Mouse (Mus musculus) G1E (cell line): ENCODE results near the gene Ccr6. TPM values are rescaled to one million over a fixed set of nuclear protein-coding genes. Genes with fewer than 3 reads are reported as not detected.

ENCODE experiments used
- ATAC-seq: 2 replicates; pipeline ENCODE4 v1.8.0; 2016; ENCODE audit warnings: mild to moderate bottlenecking; ENCODE audit not compliant: insufficient number of reproducible peaks, poor library complexity, low FRiP score, severe bottlenecking; ENCODE audit errors: extremely low read depth
- DNase-seq: peaks from one replicate; pipeline ENCODE4 v3.0.0; 2012; ENCODE audit warnings: low spot score
- H3K27me3 ChIP-seq: 2 replicates; pipeline ENCODE4 v1.6.1; 2012; ENCODE audit warnings: mild to moderate bottlenecking, low read length, inconsistent platforms; ENCODE audit not compliant: insufficient read depth
- H3K36me3 ChIP-seq: replicated peaks from 2 replicates; pipeline ENCODE3; 2012; ENCODE audit warnings: mild to moderate bottlenecking, inconsistent platforms
- H3K4me1 ChIP-seq: 2 replicates; pipeline ENCODE4 v1.6.1; 2012; ENCODE audit warnings: low read depth, low read length, inconsistent platforms, mixed read lengths; ENCODE audit not compliant: insufficient read depth
- H3K4me3 ChIP-seq: 2 replicates; pipeline ENCODE4 v1.5.1; 2012; ENCODE audit warnings: low read depth, mild to moderate bottlenecking, inconsistent platforms, low read length, moderate library complexity, mixed read lengths
- H3K9me3 ChIP-seq: replicated peaks from 2 replicates; pipeline ENCODE4 v1.6.1; 2012; ENCODE audit warnings: inconsistent platforms
- CTCF ChIP-seq: IDR thresholded peaks from 2 replicates; pipeline ENCODE4 v1.5.1; 2012; ENCODE audit warnings: low read depth, low read length, inconsistent platforms, mixed read lengths
- GATA1 ChIP-seq: IDR thresholded peaks from 2 replicates; pipeline ENCODE4 v1.6.1; 2012; ENCODE audit warnings: borderline replicate concordance, low read length, inconsistent platforms, mixed read lengths
- GATA2 ChIP-seq: IDR thresholded peaks from 2 replicates; pipeline ENCODE4 v1.6.1; 2012; ENCODE audit warnings: low read depth, low read length, inconsistent platforms, borderline replicate concordance
- POLR2AphosphoS5 ChIP-seq: IDR thresholded peaks from 2 replicates; pipeline ENCODE4 v1.6.1; 2012; ENCODE audit warnings: low read depth, low read length, inconsistent platforms; ENCODE audit not compliant: insufficient replicate concordance
- TAL1 ChIP-seq: conservative IDR thresholded peaks from 2 replicates; pipeline ENCODE4 v1.6.1; 2012; ENCODE audit warnings: low read depth, low read length, inconsistent platforms, mixed read lengths
- polyA plus RNA-seq: library from polyadenylated mRNA; stranded (reverse); fragments of >175 nt; gene quantifications from 2 replicates; pipeline ENCODE4 v1.2.3, GENCODE M21; 2012
- total RNA-seq, 2 experiments: library from RNA; stranded (forward) in 1 of 2; stranded (reverse) in 1 of 2; fragments of 200-1000 nt in 1 of 2; fragments of >200 nt in 1 of 2; fragmentation: Nextera tagmentation in 1 of 2; gene quantifications; 2 replicates each; pipeline ENCODE4 v1.2.3; 2014 to 2017

Ccr6 gene
- total and polyA plus RNA-seq, 3 experiments: not detected

DNA sequence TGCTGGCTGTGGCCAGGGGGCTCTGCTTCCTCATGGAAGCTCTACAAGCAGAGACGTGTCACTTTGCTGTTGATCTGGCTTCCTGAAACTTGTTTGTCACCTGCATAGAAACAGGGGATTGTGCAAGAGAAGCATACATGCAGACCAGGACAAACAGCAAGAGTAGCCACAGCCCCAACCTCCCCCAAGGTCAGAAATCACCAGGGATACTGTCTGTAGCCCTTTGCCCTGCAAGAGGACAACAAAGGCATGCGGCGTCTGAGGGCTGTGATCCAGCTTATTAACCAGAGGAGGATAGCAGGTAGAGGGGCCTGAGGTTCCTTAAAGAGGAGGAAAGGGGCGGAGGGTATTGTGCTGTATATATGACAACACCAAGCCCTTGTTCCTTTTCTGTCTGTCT lies 40.2 kb downstream of the Ccr6 start:
- Histone ChIP-seq H3K9me3 (no peaks in the 10 kb centered on the region), H3K36me3 (no peaks in the 10 kb centered on the region), H3K4me1 (0 out of 2 replicates have a peak, but pooled peaks cover 5% of the 10 kb centered on the region), H3K4me3 (no peak overlapping the region), H3K27me3 (peaks cover 42% of the 10 kb centered on the region)
- TF ChIP-seq GATA1: no peak
- TF ChIP-seq CTCF: no peak
- TF ChIP-seq TAL1: no peak
- no peak for TF ChIP-seq POLR2AphosphoS5
- no peak for TF ChIP-seq GATA2
- DNase-seq: no peak
- ATAC-seq: no peak

DNA sequence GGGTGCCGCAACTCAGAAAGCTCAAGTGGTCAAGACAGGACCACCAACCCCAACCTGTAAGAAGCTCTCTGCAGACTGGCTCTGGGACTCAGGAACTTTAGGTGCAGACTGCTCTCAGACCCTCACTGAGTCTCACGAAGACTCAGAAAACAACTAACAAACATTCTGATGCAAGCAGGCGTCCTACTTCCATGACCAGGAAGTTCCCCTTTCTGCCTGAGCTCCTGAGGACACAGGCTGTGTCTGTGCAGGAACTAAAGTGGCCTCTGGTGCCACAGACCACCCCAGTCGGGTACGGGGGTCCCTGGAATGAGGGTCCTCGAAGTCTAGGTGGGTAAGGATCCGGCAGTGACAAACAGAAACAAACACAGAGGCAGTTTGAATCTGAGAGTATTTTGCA lies 40.8 kb downstream of the Ccr6 start:
- no peak for ATAC-seq
- no peak overlapping the region for H3K4me3 ChIP-seq
- no peak for DNase-seq
- H3K27me3 ChIP-seq: peaks cover 38% of the 10 kb centered on the region
- no peaks in the 10 kb centered on the region for H3K9me3 ChIP-seq
- 0 out of 2 replicates have a peak, but pooled peaks cover 3% of the 10 kb centered on the region for H3K4me1 ChIP-seq
- no peaks in the 10 kb centered on the region for H3K36me3 ChIP-seq
- TF ChIP-seq POLR2AphosphoS5 (no peak), GATA1 (no peak), CTCF (no peak), TAL1 (no peak), GATA2 (no peak)

DNA sequence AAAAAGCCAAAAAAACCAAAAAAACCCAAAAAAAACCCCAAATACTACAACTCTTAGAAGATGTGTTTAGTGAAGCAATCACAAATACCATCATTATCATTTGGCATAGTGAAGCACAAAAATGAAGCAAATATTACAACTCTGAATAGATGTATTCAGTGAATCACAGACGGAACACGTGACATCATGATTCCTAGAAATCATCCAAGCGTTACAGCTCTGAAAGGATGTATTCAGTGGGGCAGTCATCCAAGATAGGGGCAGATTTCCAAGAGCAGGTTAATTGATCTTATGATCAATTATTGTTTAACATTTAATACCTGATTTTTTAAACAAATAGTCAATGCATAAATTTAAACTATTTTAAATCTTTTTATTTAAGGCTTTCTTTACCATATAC lies 41.4 kb downstream of the Ccr6 start:
- Histone ChIP-seq H3K36me3 (no peaks in the 10 kb centered on the region), H3K4me3 (no peak overlapping the region), H3K9me3 (no peaks in the 10 kb centered on the region), H3K4me1 (0 out of 2 replicates have a peak, but pooled peaks cover 5% of the 10 kb centered on the region), H3K27me3 (peaks cover 32% of the 10 kb centered on the region)
- TF ChIP-seq POLR2AphosphoS5 (no peak), TAL1 (no peak), GATA1 (no peak), GATA2 (no peak), CTCF (no peak)
- no peak for DNase-seq
- ATAC-seq: no peak

DNA sequence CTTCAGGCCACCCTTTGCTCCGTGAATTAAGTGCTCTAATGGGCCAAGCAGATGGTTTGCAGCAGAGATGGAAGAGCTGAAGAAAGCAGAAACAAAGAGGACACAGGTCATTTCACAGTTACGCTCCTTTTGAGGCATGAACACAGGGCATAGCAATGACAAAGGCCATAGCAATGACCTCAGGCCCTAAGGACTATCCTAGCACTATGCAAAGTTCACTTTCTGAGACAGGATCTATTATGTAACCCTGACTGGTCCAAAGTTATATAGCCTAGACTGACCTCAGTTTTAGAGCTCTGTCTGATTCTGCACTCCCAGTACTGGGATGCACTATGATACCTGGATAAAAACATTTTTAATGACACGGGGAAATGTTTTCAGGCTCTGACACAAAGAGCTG lies 42.5 kb downstream of the Ccr6 start:
- DNase-seq (no peak), ATAC-seq (no peak)
- H3K9me3 ChIP-seq: no peaks in the 10 kb centered on the region
- no peak overlapping the region for H3K4me3 ChIP-seq
- no peaks in the 10 kb centered on the region for H3K36me3 ChIP-seq
- TF ChIP-seq CTCF: no peak
- TF ChIP-seq TAL1: no peak
- TF ChIP-seq POLR2AphosphoS5: no peak
- no peak for TF ChIP-seq GATA1
- TF ChIP-seq GATA2: no peak
- H3K27me3 ChIP-seq: peaks cover 23% of the 10 kb centered on the region
- H3K4me1 ChIP-seq: peaks cover 12% of the 10 kb centered on the region

DNA sequence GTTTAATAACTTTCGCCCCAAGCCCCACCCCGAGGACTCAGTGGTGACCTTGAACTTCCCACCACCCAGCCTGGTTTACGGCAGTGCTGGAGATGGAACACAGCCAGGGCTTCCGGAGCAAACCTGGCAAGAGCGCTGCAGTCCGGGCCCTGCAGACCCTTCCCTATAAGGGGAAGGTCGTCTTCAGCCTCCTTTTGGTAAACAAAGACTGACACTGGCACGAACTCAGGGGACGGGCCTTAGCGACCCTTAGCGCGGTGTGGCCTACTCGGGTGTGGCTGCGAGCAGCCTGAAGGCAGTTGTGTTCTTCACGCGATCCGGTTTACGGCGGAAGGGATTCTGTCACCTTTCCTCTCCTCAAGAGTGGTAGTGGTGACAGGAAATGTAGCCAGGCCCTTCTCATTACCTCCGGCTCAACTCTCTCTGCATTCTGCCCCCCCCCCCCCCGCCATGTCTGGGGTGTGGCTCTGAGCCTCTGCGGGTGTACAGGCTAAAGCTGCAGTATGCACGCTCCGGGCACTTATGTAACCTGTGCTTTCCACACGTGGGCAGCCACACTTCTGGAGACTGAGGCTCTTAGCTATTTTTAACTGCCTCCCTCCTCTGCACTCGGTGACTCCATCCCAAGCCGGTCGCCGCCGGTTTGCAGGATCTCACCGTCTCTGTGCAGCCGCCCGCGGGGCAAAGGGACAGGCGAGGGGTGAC lies 47.1 kb downstream of the Ccr6 start, which contains the start of gene Mpc1:
TSS of gene Mpc1 (plus strand) at position 84 of the 705 bp plus-strand sequence.
- peak; percentile 31 for ATAC-seq
- TF ChIP-seq GATA2: no peak
- peak; percentile 62 for DNase-seq
- Histone ChIP-seq H3K4me3 (peak within 1 kb of the TSS; percentile 99), H3K9me3 (no peaks in the 10 kb centered on the region), H3K4me1 (peaks cover 32% of the 10 kb centered on the region), H3K27me3 (peaks cover 4% of the 10 kb centered on the region; the same call in 1 of the 2 replicates), H3K36me3 (peaks cover 8% of the 10 kb centered on the region)

DNA sequence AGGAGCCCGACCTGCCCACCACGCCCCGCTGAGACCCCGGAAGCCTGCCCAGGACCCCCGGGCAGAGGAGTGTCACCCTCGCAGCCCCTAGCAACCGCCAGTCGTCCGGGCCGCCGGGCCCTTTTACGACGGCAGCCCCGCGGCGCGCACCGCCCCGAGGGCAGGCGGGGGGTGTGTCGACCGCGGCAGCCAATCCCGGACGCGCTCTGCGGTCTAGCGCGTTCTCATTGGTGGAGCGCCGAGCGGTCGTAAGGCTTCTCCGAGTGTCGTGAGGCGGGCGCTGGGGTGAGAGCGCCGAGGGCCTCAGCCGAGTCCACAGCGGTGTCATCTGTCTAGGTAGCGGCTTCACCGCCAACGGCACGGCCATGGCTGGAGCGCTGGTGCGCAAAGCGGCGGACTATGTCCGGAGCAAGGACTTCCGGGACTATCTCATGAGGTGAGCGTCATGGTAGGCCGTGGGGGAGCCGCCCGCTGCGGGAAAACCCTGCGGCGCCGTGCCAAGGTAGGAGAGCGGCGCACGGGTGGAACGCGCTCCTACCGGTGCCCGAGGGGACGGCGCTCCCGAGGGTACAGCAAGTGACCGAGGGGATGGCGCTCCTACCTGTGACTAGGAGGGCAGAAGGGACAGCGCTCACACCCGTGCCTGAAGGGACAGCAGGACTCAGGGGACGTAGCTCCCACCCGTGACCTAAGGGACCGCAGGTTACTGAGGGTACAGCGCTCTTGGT lies 47.8 kb downstream of the Ccr6 start:
- H3K4me1 ChIP-seq: peaks cover 32% of the 10 kb centered on the region
- peaks cover 8% of the 10 kb centered on the region for H3K36me3 ChIP-seq
- TF ChIP-seq POLR2AphosphoS5: no peak
- no peak for TF ChIP-seq GATA2
- TF ChIP-seq TAL1: no peak
- no peak for TF ChIP-seq GATA1
- TF ChIP-seq CTCF: no peak
- peak; percentile 97 for DNase-seq
- H3K27me3 ChIP-seq: no peaks in the 10 kb centered on the region
- H3K9me3 ChIP-seq: no peaks in the 10 kb centered on the region
- peak overlapping the region; percentile 99 for H3K4me3 ChIP-seq
- ATAC-seq: peak; percentile 86
